Mouse (Mus musculus) ES-E14 (cell line): ENCODE measurements around the gene Mast2. TPM values are rescaled to one million over a fixed set of nuclear protein-coding genes. Genes with fewer than 3 reads are reported as not detected.
A peak's percentile ranks its signal among the peaks of the same experiment; 100 is the strongest.

Source experiments
- DNase-seq: peaks from one replicate; pipeline ENCODE4 v3.0.0-alpha.2; 2013; ENCODE audit warnings: low read depth, low spot score
- H3K27ac ChIP-seq: 2 replicates; pipeline ENCODE4 v1.5.1; 2012; ENCODE audit warnings: low read depth, mild to moderate bottlenecking, low read length, moderate library complexity, mixed read lengths; ENCODE audit not compliant: poor library complexity, insufficient read depth, severe bottlenecking
- H3K36me3 ChIP-seq: 2 replicates; pipeline ENCODE4 v1.6.1; 2012; ENCODE audit warnings: mild to moderate bottlenecking, low read length, moderate library complexity, mixed read lengths; ENCODE audit not compliant: control insufficient read depth, poor library complexity, insufficient read depth, severe bottlenecking
- H3K4me1 ChIP-seq, 2 experiments: fragments of 150-350 bp in 1 of 2; sonication (generic) in 1 of 2; 2 replicates each; pipeline ENCODE4 v1.6.1; 2012; ENCODE audit warnings: low read length in 2 of 2, mild to moderate bottlenecking in 1 of 2, mixed read lengths in 1 of 2; ENCODE audit not compliant: control insufficient read depth in 2 of 2, insufficient read depth in 2 of 2, poor library complexity in 1 of 2
- H3K4me3 ChIP-seq, 2 experiments: fragments of 150-350 bp in 1 of 2; sonication (generic) in 1 of 2; 2 replicates each; pipeline ENCODE4 v1.5.1; 2012; ENCODE audit warnings: low read length in 2 of 2, low read depth in 1 of 2, mild to moderate bottlenecking in 1 of 2, mixed read lengths in 1 of 2; ENCODE audit not compliant: insufficient read depth in 1 of 2, poor library complexity in 1 of 2, severe bottlenecking in 1 of 2
- H3K9ac ChIP-seq: 2 replicates; pipeline ENCODE4 v1.6.1; 2012; ENCODE audit warnings: low read depth, mild to moderate bottlenecking, low read length, mixed read lengths; ENCODE audit not compliant: poor library complexity, insufficient read depth, severe bottlenecking
- H3K9me3 ChIP-seq: fragments of 150-350 bp; sonication (generic); 2 replicates; pipeline ENCODE4 v1.6.1; 2012; ENCODE audit warnings: low read depth, mild to moderate bottlenecking, low read length; ENCODE audit not compliant: control insufficient read depth, insufficient read depth
- CHD2 ChIP-seq: IDR thresholded peaks from 2 replicates; pipeline ENCODE4 v1.6.1; 2014; ENCODE audit warnings: mild to moderate bottlenecking, low read depth, low read length, inconsistent platforms
- HCFC1 ChIP-seq: IDR thresholded peaks from 2 replicates; pipeline ENCODE4 v1.6.1; 2012; ENCODE audit warnings: low read length, inconsistent platforms, borderline replicate concordance; ENCODE audit not compliant: insufficient read depth
- MAFK ChIP-seq: IDR thresholded peaks from 2 replicates; pipeline ENCODE4 v1.6.1; 2014; ENCODE audit warnings: mild to moderate bottlenecking, low read depth, low read length, inconsistent platforms; ENCODE audit not compliant: insufficient read depth
- ZC3H11A ChIP-seq: IDR thresholded peaks from 2 replicates; pipeline ENCODE4 v1.6.1; 2012; ENCODE audit warnings: low read depth, mild to moderate bottlenecking, inconsistent platforms, low read length, borderline replicate concordance
- ZNF384 ChIP-seq: IDR thresholded peaks from 2 replicates; pipeline ENCODE4 v1.6.1; 2012; ENCODE audit warnings: low read depth, low read length, inconsistent platforms
- in situ Hi-C, 2 experiments: fragments of 600-800 bp; cut with MboI; formaldehyde crosslinking; loops; one replicate each; pipeline ENCODE4 v1.15.1; 2025; ENCODE audit warnings: low sequenced_read_pairs in 2 of 2, inconsistent platforms in 1 of 2; ENCODE audit not compliant: unreplicated experiment in 2 of 2
- total RNA-seq: library from RNA; depleted of rRNA; stranded (reverse); fragments of 300-350 nt; gene quantifications from 2 replicates; pipeline ENCODE4 v1.2.3, GENCODE M21; 2012

Gene Mast2
- total RNA-seq, 1 experiment, result 28.4 TPM

- Histone ChIP-seq H3K4me3 (no peak overlapping the region), H3K4me1 (no peaks in the 10 kb centered on the region), H3K9ac (no peak overlapping the region), H3K27ac (no peak overlapping the region), H3K36me3 (no peaks in the 10 kb centered on the region), H3K9me3 (no peaks in the 10 kb centered on the region)
- in situ Hi-C loops, result no loop called here
- no peak for DNase-seq
- TF ChIP-seq HCFC1 (no peak), CHD2 (no peak), MAFK (no peak), ZNF384 (no peak), ZC3H11A (no peak)
Measured at GRCm38 (mm10) chr4:116371676-116372075, 92.3 kb downstream of the Mast2 start.

GRCm38 (mm10) chr4:116358099-116358498 lies 105.9 kb downstream of the Mast2 start:
- Histone ChIP-seq H3K4me1 (no peaks in the 10 kb centered on the region), H3K27ac (no peak overlapping the region), H3K4me3 (no peak overlapping the region), H3K9ac (no peak overlapping the region), H3K36me3 (no peaks in the 10 kb centered on the region), H3K9me3 (no peaks in the 10 kb centered on the region)
- no peak for TF ChIP-seq HCFC1
- TF ChIP-seq CHD2, result no peak
- TF ChIP-seq ZC3H11A, result no peak
- TF ChIP-seq ZNF384, result no peak
- TF ChIP-seq MAFK, result no peak
- DNase-seq, result peak; percentile 7
- in situ Hi-C loops, result no loop called here

DNA sequence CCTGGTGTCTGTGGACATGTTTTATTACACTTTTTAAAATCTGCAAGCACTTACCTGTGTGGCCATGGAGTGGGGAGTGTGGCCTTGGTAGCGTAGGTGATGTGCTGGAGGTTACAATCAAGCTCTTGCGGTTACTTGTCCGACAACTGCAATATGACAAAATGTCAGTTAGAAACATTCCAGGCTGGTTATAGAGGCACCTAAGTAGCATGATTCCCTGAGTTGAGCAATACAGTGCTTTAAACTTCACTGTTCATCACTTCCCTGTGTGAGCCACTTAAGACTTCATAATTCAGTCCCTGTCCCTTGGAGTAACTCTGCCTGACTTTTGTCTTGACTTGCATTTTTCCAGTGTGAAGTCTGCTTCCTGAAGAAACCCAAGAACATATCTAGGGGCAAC lies 111.1 kb downstream of the Mast2 start:
- TF ChIP-seq ZNF384, result no peak
- TF ChIP-seq CHD2, result no peak
- no peak for TF ChIP-seq HCFC1
- no peak for TF ChIP-seq ZC3H11A
- TF ChIP-seq MAFK, result no peak
- no peak overlapping the region for H3K4me3 ChIP-seq
- H3K9me3 ChIP-seq, result no peaks in the 10 kb centered on the region
- in situ Hi-C loops, result no loop called here
- no peak overlapping the region for H3K27ac ChIP-seq
- no peaks in the 10 kb centered on the region for H3K36me3 ChIP-seq
- no peak for DNase-seq
- no peaks in the 10 kb centered on the region for H3K4me1 ChIP-seq
- no peak overlapping the region for H3K9ac ChIP-seq

DNA sequence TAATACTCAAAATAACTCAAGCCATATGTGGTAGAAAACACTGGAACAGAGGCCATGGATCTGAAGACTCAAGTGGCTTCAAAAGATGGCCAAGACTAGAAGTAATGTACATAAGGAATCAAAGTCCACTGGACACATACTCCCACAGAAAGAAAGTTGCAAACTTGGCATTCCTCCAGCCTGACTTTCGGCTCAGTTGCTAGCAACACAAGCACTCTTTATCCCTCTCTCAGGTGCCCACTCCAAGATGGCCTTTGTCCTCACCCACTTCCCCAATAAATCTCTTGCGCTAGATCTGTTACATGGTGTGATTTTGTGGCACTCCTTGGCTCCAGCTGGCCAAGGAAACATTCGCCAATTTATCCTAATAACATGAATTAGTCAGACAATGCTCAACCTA lies 111.5 kb downstream of the Mast2 start:
- Histone ChIP-seq H3K27ac (no peak overlapping the region), H3K9ac (no peak overlapping the region), H3K4me1 (no peaks in the 10 kb centered on the region), H3K9me3 (no peaks in the 10 kb centered on the region), H3K4me3 (no peak overlapping the region), H3K36me3 (no peaks in the 10 kb centered on the region)
- in situ Hi-C loops, result no loop called here
- no peak for DNase-seq
- no peak for TF ChIP-seq ZC3H11A
- no peak for TF ChIP-seq CHD2
- TF ChIP-seq HCFC1, result no peak
- TF ChIP-seq ZNF384, result no peak
- TF ChIP-seq MAFK, result no peak

GRCm38 (mm10) chr4:116342119-116342518 lies 121.9 kb downstream of the Mast2 start:
- TF ChIP-seq CHD2 (no peak), HCFC1 (no peak), MAFK (no peak), ZC3H11A (peak; percentile 50; the same call in 1 of the 2 replicates)
- no peak overlapping the region for H3K4me3 ChIP-seq
- no peaks in the 10 kb centered on the region for H3K36me3 ChIP-seq
- H3K9ac ChIP-seq, result no peak overlapping the region
- peak; percentile 31 for DNase-seq
- no peak overlapping the region for H3K27ac ChIP-seq
- in situ Hi-C loops, result no loop called here
- H3K4me1 ChIP-seq, result no peaks in the 10 kb centered on the region
- H3K9me3 ChIP-seq, result no peaks in the 10 kb centered on the region
